Mouse (Mus musculus) G1E (cell line): ENCODE measurements around the gene U90926.

Experiments used
- CTCF ChIP-seq: IDR thresholded peaks from 2 replicates; pipeline ENCODE4 v1.5.1; 2012; ENCODE audit warnings: low read depth, low read length, inconsistent platforms, mixed read lengths
- GATA1 ChIP-seq: IDR thresholded peaks from 2 replicates; pipeline ENCODE4 v1.6.1; 2012; ENCODE audit warnings: borderline replicate concordance, low read length, inconsistent platforms, mixed read lengths
- GATA2 ChIP-seq: IDR thresholded peaks from 2 replicates; pipeline ENCODE4 v1.6.1; 2012; ENCODE audit warnings: low read depth, low read length, inconsistent platforms, borderline replicate concordance
- POLR2AphosphoS5 ChIP-seq: IDR thresholded peaks from 2 replicates; pipeline ENCODE4 v1.6.1; 2012; ENCODE audit warnings: low read depth, low read length, inconsistent platforms; ENCODE audit not compliant: insufficient replicate concordance
- TAL1 ChIP-seq: conservative IDR thresholded peaks from 2 replicates; pipeline ENCODE4 v1.6.1; 2012; ENCODE audit warnings: low read depth, low read length, inconsistent platforms, mixed read lengths

DNA sequence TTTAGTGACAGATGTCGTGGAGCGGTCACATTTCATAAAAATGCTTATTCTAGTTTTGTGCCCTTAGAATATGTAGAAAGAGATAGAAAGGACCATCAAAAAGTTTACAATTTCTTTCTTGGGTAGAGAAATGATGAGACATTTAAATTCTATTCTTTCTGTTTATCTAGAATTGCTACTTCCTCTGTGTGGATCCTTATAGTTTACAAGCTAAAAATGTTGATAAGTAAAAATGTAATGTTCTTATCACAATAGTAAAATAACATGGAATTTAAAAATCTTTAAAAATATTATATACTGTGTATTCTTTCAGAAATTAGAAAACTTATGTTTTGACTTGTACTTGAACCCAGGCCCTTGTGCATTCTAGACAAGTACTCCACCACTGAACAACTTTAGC, 29.7 kb upstream of the U90926 start:
- TF ChIP-seq CTCF = no peak
- TF ChIP-seq TAL1 = no peak
- TF ChIP-seq GATA1 = no peak
- no peak for TF ChIP-seq POLR2AphosphoS5
- TF ChIP-seq GATA2 = no peak
